Mouse (Mus musculus) lung, postnatal 36 days (tissue): Measurements from ENCODE around the gene Cdc20.
A peak's percentile ranks its signal among the peaks of the same experiment; 100 is the strongest.

ENCODE experiments used
- DNase-seq: peaks from one replicate; pipeline ENCODE4 v3.0.0; 2022; ENCODE audit warnings: mixed read lengths

Cdc20 gene

GRCm38 (mm10) chr4:118417112-118417797, 19.9 kb downstream of the Cdc20 start:
- DNase-seq = peak; percentile 56

- DNase-seq = no peak
These were observed 20.8 kb downstream of the Cdc20 start for GRCm38 (mm10) chr4:118416329-118416728.

DNA sequence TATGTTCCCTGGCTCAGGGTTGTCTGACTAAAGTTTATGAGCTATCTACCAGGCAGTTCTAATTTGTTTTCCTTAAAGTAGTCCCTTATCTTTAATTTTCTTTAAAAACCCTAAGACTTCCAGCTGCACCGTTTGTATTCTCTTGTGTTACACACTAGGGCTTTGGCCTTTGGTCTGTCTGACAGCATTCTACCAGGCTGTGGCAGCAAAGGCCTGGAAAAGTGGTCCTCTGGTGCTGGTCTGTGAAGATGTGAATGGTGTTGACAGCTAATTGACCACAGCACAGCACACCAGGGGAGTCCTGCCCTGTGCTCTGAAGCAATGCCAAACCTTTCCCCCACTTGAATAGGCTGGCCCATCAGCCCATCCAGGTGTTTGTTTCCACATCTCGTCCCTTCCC, 21.4 kb downstream of the Cdc20 start:
- DNase-seq = no peak

DNA sequence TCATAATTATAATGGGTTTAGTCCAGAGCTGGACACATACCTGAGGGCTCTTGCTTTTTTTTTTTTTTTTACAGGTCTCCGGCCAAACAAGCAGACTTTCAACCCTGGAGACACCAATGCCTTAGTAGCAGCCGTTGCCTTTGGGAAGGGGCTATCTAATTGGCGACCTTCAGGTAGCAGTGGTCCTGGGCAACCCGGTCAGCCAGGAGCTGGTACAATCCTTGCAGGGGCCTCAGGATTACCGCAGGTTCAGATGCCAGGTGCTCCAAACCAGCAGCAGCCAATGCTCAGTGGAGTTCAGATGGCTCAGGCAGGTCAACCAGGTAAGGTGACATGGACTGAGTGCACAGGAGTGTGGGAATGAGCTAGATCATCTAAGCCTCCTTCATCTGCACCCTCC, 23.6 kb downstream of the Cdc20 start:
- DNase-seq = no peak

DNA sequence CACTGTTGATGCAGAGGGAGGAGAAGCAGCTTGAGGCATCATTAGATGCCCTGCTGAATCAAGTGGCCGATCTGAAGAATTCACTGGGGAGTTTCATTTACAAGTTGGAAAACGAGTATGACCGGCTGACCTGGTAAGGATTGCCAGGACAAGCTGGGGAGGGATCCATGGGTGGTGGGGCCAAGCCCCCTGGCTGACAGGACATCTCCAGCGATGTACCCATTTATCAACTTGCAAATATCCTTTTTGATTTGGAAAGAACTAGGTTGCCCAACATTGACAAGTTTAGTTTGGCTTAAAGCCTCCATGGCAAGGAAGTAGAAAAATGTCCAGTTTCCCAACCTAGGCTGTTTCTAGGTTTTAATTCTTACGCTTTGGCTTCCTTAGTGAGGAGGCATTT, 26.3 kb downstream of the Cdc20 start:
- no peak for DNase-seq

DNA sequence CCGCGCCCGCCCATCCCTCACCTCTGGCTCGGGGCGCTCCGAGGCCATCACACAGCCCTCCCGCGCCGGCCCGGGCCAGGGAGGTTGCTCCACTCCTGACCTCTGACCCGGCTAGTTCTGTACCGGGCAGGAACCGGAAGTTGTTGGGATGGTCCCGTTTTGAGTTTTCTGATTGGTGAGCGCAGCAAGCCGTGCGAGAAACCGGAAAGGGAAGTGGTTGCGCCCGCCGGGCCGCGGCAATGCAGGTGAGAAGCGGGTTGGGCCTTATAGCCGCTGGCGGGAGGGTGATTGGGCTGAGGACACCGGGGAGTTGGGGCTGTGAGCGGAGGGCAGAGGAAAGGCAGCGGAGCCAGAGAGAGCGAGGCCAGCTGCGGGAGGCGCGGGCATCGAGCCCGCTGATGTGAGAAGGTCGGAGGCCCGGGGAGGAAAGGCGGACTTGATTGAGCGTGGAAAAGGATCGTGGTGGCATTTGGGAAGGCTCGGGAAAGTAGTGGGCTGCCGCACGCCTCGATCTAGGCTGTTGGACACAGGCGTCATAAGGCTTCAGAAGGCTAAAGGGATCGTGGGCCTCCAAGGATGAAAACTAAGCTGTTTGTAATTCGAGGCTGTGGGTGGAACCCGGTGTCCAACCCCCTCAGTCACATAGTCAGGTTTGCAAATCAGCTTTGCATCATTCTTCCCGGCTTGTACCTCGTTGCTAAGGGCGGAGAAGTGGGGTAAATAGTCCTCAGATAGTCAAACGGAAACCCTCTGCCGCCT, 27.8 kb downstream of the Cdc20 start, which contains the start of the genes Szt2 and Med8:
Szt2 (minus strand) TSS at position 132 of the 759 bp plus-strand sequence.
Med8 (plus strand) TSS at position 196 of the 759 bp plus-strand sequence.
- DNase-seq = peak; percentile 97

DNA sequence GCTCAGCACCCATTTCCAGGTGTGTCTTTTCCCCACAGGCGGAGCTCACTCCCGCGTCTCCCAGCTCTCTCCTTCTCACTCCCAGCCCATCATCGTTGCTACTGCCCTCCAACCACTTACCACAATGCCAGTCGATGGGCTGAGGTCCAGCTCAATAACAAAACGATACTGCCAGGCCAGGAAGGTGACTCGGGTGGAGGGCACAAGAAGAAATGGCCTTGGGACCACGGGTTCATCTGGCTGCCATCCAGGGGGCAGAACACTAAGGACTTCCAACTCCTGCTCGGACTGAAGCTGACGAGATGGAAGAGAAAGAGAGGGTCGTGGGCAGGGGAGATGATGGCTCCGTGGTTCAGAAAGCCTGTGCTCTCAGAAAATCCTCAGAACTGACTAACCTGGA, 34.5 kb downstream of the Cdc20 start:
- DNase-seq = no peak

GRCm38 (mm10) chr4:118401918-118402317, 35.2 kb downstream of the Cdc20 start:
- DNase-seq = no peak

- no peak for DNase-seq
These were observed 35.7 kb downstream of the Cdc20 start for GRCm38 (mm10) chr4:118401421-118401820.

- DNase-seq = peak; percentile 83
These were observed 38.8 kb downstream of the Cdc20 start for GRCm38 (mm10) chr4:118398400-118398799.

GRCm38 (mm10) chr4:118396433-118396832, 40.7 kb downstream of the Cdc20 start:
- peak; percentile 72 for DNase-seq

- no peak for DNase-seq
These were observed 41.9 kb downstream of the Cdc20 start for GRCm38 (mm10) chr4:118395289-118395688.

- no peak for DNase-seq
These were observed 42.6 kb downstream of the Cdc20 start for GRCm38 (mm10) chr4:118394505-118394904.

DNA sequence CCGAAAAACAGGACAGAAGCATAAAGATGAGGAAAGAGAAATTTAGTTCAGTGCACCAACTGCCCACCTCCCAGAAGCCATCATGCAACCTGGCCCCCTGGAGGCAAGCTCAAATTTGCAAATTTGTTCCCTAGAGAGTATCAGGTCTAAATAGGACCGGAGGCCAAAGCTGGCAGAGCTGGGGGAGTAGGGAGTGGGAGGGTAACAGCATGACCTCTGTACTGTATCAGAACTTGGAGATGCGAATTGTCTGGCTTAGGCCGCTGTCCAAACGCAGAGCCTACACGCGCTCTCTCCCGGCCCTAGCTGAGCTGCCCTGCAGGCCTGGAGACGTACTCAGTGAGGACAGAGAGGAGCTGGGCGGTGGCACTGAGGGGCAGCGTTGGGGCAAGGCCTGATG, 47.0 kb downstream of the Cdc20 start:
- DNase-seq = no peak

DNA sequence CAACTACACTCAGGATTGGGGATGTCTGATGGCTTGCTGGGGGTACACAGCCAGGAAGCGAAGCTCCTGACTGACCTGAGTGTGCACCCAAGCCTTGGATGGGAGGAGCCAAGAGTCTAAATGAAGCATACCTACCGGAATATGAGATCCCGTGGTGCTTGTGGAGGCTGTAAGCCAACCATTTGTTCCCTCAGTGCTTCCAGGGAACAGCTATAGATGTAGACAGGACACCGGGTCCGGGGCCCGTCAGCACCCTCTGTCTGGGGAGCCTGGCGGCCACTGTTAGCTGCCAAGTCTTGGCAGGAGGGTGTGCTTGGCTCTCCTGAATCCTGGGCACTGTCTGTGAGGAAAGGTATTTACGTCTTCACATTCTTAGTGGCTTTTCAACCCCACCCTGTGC, 49.8 kb downstream of the Cdc20 start:
- DNase-seq = peak; percentile 10

DNA sequence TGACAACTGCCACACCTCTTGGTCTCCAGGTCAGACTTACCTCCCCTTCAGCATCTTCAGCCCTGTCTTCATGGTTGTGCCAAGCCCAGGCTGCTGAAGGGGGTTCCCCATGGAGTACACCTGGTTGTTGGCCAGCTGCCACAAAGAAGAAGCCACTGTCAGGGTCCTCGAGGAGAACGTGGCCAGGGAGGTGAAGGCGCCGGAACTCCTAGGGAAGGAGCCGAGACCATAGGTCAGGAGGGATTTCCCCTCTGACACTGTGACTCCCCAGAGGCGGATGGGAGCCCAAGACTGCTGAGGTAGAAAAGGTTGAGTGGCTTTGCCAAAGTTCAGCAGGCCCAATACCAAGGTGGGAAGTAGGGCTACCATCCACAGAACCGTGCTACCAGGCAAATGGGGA, 53.9 kb downstream of the Cdc20 start:
- no peak for DNase-seq
